Mouse (Mus musculus): ENCODE results near the gene Ankrd33. TPM values are rescaled to one million over a fixed set of nuclear protein-coding genes. Genes with fewer than 3 reads are reported as not detected.
"Not testable (repeated sequence)": the region's sequence is repeated elsewhere in the genome, so short reads cannot be mapped to it uniquely, and the experiment has no call there.

Gene Ankrd33
- polyA plus RNA-seq, 1 experiment from 2014 or later: not detected

- peak; percentile 86 for DNase-seq (ENCODE audit: low spot score)
- no peaks in the 10 kb centered on the region for H3K36me3 ChIP-seq
- H3K27ac ChIP-seq: peak overlapping the region; percentile 89
- H3K4me3 ChIP-seq: peak overlapping the region; percentile 34
- peaks cover 28% of the 10 kb centered on the region for H3K27me3 ChIP-seq (ENCODE audit: insufficient read depth, poor library complexity, severe bottlenecking)
- H3K4me1 ChIP-seq (replicated peaks): peaks cover 81% of the 10 kb centered on the region
- WGBS: 9% methylated on average over 25 of the region's 25 CpGs
- H3K9me3 ChIP-seq: no peaks in the 10 kb centered on the region
Observed at GRCm38 (mm10) chr15:101092829-101093648, 22.5 kb upstream of the Ankrd33 start.

GRCm38 (mm10) chr15:101093988-101094387 lies 21.6 kb upstream of the Ankrd33 start:
- Histone ChIP-seq H3K27me3 (ENCODE audit: insufficient read depth, poor library complexity, severe bottlenecking) (peaks cover 37% of the 10 kb centered on the region), H3K4me1 (replicated peaks) (peaks cover 81% of the 10 kb centered on the region), H3K4me3 (no peak overlapping the region), H3K36me3 (no peaks in the 10 kb centered on the region), H3K27ac (peak overlapping the region; percentile 89), H3K9me3 (no peaks in the 10 kb centered on the region)
- no peak for DNase-seq (ENCODE audit: low spot score)
- WGBS: 36% methylated on average over 6 of the region's 6 CpGs

- Histone ChIP-seq H3K9me3 (no peaks in the 10 kb centered on the region), H3K27ac (peak overlapping the region; percentile 89), H3K4me3 (no peak overlapping the region), H3K4me1 (replicated peaks) (peaks cover 84% of the 10 kb centered on the region), H3K36me3 (no peaks in the 10 kb centered on the region), H3K27me3 (ENCODE audit: insufficient read depth, poor library complexity, severe bottlenecking) (peaks cover 43% of the 10 kb centered on the region)
- 46% methylated on average over 9 of the region's 9 CpGs for WGBS
- DNase-seq (ENCODE audit: low spot score): peak; percentile 74
Observed at GRCm38 (mm10) chr15:101094979-101095378, 20.6 kb upstream of the Ankrd33 start.

GRCm38 (mm10) chr15:101095392-101095791 lies 20.2 kb upstream of the Ankrd33 start:
- Histone ChIP-seq H3K4me3 (no peak overlapping the region), H3K36me3 (no peaks in the 10 kb centered on the region), H3K27me3 (ENCODE audit: insufficient read depth, poor library complexity, severe bottlenecking) (peaks cover 43% of the 10 kb centered on the region), H3K27ac (peak overlapping the region; percentile 89), H3K9me3 (no peaks in the 10 kb centered on the region), H3K4me1 (replicated peaks) (peaks cover 82% of the 10 kb centered on the region)
- 33% methylated on average over 3 of the region's 3 CpGs for WGBS
- DNase-seq (ENCODE audit: low spot score): peak; percentile 60

GRCm38 (mm10) chr15:101097985-101098651 lies 17.4 kb upstream of the Ankrd33 start:
- H3K4me1 ChIP-seq (replicated peaks): peaks cover 81% of the 10 kb centered on the region
- H3K36me3 ChIP-seq: no peaks in the 10 kb centered on the region
- peak overlapping the region; percentile 87 for H3K27ac ChIP-seq
- H3K4me3 ChIP-seq: peak overlapping the region; percentile 38
- H3K9me3 ChIP-seq: no peaks in the 10 kb centered on the region
- peaks cover 39% of the 10 kb centered on the region for H3K27me3 ChIP-seq (ENCODE audit: insufficient read depth, poor library complexity, severe bottlenecking)
- DNase-seq (ENCODE audit: low spot score): peak; percentile 89
- 1% methylated on average over 28 of the region's 28 CpGs for whole genome bisulfite sequencing

- peaks cover 26% of the 10 kb centered on the region for H3K27me3 ChIP-seq (ENCODE audit: insufficient read depth, poor library complexity, severe bottlenecking)
- peaks cover 75% of the 10 kb centered on the region for H3K4me1 ChIP-seq (replicated peaks)
- no peak for DNase-seq (ENCODE audit: low spot score)
- H3K4me3 ChIP-seq: no peak overlapping the region
- H3K36me3 ChIP-seq: no peaks in the 10 kb centered on the region
- WGBS: 80% methylated on average over 3 of the region's 3 CpGs
- no peaks in the 10 kb centered on the region for H3K9me3 ChIP-seq
- H3K27ac ChIP-seq: peak overlapping the region; percentile 64; the same call in 1 of the 2 replicates
Observed at GRCm38 (mm10) chr15:101100996-101101395, 14.6 kb upstream of the Ankrd33 start.

GRCm38 (mm10) chr15:101103605-101104304 lies 11.8 kb upstream of the Ankrd33 start:
- peaks cover 13% of the 10 kb centered on the region for H3K27me3 ChIP-seq (ENCODE audit: insufficient read depth, poor library complexity, severe bottlenecking)
- peaks cover 49% of the 10 kb centered on the region for H3K4me1 ChIP-seq (replicated peaks)
- no peak for DNase-seq (ENCODE audit: low spot score)
- H3K27ac ChIP-seq: peak overlapping the region; percentile 10; the same call in 1 of the 2 replicates
- H3K36me3 ChIP-seq: no peaks in the 10 kb centered on the region
- WGBS: 65% methylated on average over 9 of the region's 9 CpGs
- H3K4me3 ChIP-seq: no peak overlapping the region
- 0 out of 2 replicates have a peak, but pooled peaks cover 3% of the 10 kb centered on the region for H3K9me3 ChIP-seq

- Histone ChIP-seq H3K27me3 (ENCODE audit: insufficient read depth, poor library complexity, severe bottlenecking) (peaks cover 9% of the 10 kb centered on the region; the same call in 1 of the 2 replicates), H3K9me3 (0 out of 2 replicates have a peak, but pooled peaks cover 3% of the 10 kb centered on the region), H3K4me1 (replicated peaks) (peaks cover 41% of the 10 kb centered on the region), H3K36me3 (no peaks in the 10 kb centered on the region), H3K27ac (no peak overlapping the region), H3K4me3 (0 out of 2 replicates have a peak overlapping the region, but pooled peaks have one; percentile 6)
- WGBS: 17% methylated on average over 12 of the region's 12 CpGs
- peak; percentile 86 for DNase-seq (ENCODE audit: low spot score)
Observed at GRCm38 (mm10) chr15:101105496-101105994, 10.0 kb upstream of the Ankrd33 start.

GRCm38 (mm10) chr15:101106011-101106410 lies 9.5 kb upstream of the Ankrd33 start:
- H3K27me3 ChIP-seq (ENCODE audit: insufficient read depth, poor library complexity, severe bottlenecking): peaks cover 12% of the 10 kb centered on the region; the same call in 1 of the 2 replicates
- 0 out of 2 replicates have a peak, but pooled peaks cover 3% of the 10 kb centered on the region for H3K9me3 ChIP-seq
- no peaks in the 10 kb centered on the region for H3K36me3 ChIP-seq
- WGBS: 90% methylated on average over 10 of the region's 10 CpGs
- DNase-seq (ENCODE audit: low spot score): no peak
- no peak overlapping the region for H3K4me3 ChIP-seq
- peaks cover 41% of the 10 kb centered on the region for H3K4me1 ChIP-seq (replicated peaks)
- H3K27ac ChIP-seq: no peak overlapping the region

- no peak for DNase-seq (ENCODE audit: low spot score)
- Histone ChIP-seq H3K36me3 (no peaks in the 10 kb centered on the region), H3K27me3 (ENCODE audit: insufficient read depth, poor library complexity, severe bottlenecking) (peaks cover 14% of the 10 kb centered on the region; the same call in 1 of the 2 replicates), H3K9me3 (0 out of 2 replicates have a peak, but pooled peaks cover 3% of the 10 kb centered on the region), H3K27ac (no peak overlapping the region), H3K4me1 (replicated peaks) (peaks cover 24% of the 10 kb centered on the region), H3K4me3 (no peak overlapping the region)
- 88% methylated on average over 5 of the region's 5 CpGs for WGBS
Observed at GRCm38 (mm10) chr15:101107906-101108671, 7.5 kb upstream of the Ankrd33 start.

GRCm38 (mm10) chr15:101113176-101113575 lies 2.4 kb upstream of the Ankrd33 start:
- Histone ChIP-seq H3K27me3 (ENCODE audit: insufficient read depth, poor library complexity, severe bottlenecking) (peaks cover 18% of the 10 kb centered on the region), H3K4me1 (replicated peaks) (0 out of 2 replicates have a peak, but pooled peaks cover 3% of the 10 kb centered on the region), H3K36me3 (no peaks in the 10 kb centered on the region), H3K27ac (no peak overlapping the region), H3K4me3 (no peak overlapping the region), H3K9me3 (no peaks in the 10 kb centered on the region)
- DNase-seq (ENCODE audit: low spot score): no peak
- WGBS: 80% methylated on average over 8 of the region's 8 CpGs

- not testable (repeated sequence) for H3K27ac ChIP-seq; H3K9me3 ChIP-seq; DNase-seq (ENCODE audit: low spot score); H3K4me1 ChIP-seq (replicated peaks); H3K4me3 ChIP-seq; H3K36me3 ChIP-seq
- WGBS: 94% methylated on average over 2 of the region's 2 CpGs
- peaks cover 18% of the 10 kb centered on the region for H3K27me3 ChIP-seq (ENCODE audit: insufficient read depth, poor library complexity, severe bottlenecking)
Observed at GRCm38 (mm10) chr15:101113778-101114177, 1.8 kb upstream of the Ankrd33 start.

All from hindbrain, embryonic 10.5 days (tissue).